Mouse (Mus musculus): Measurements from ENCODE around the gene Atp6v1g2.

Gene Atp6v1g2

GRCm38 (mm10) chr17:35254241-35255098 lies 21.0 kb downstream of the Atp6v1g2 start:
- DNase-seq (ENCODE audit: low read depth, low spot score), result no peak

GRCm38 (mm10) chr17:35255301-35255700 lies 21.8 kb downstream of the Atp6v1g2 start:
- DNase-seq (ENCODE audit: low read depth, low spot score), result no peak

- DNase-seq (ENCODE audit: low read depth, low spot score), result no peak
Measured at GRCm38 (mm10) chr17:35255704-35256103, 22.2 kb downstream of the Atp6v1g2 start.

- no peak for DNase-seq (ENCODE audit: low read depth, low spot score)
Measured at GRCm38 (mm10) chr17:35257378-35257777, 23.9 kb downstream of the Atp6v1g2 start.

GRCm38 (mm10) chr17:35257824-35258491 lies 24.5 kb downstream of the Atp6v1g2 start:
- peak; percentile 84 for DNase-seq (ENCODE audit: low read depth, low spot score)

- no peak for DNase-seq (ENCODE audit: low read depth, low spot score)
Measured at GRCm38 (mm10) chr17:35258492-35259478, 25.3 kb downstream of the Atp6v1g2 start.

GRCm38 (mm10) chr17:35259621-35260020 lies 26.2 kb downstream of the Atp6v1g2 start:
- no peak for DNase-seq (ENCODE audit: low read depth, low spot score)

- DNase-seq (ENCODE audit: low read depth, low spot score), result no peak
Measured at GRCm38 (mm10) chr17:35261651-35262050, 28.2 kb downstream of the Atp6v1g2 start.

- DNase-seq (ENCODE audit: low read depth, low spot score), result peak; percentile 80
Measured at GRCm38 (mm10) chr17:35262664-35263522, 29.4 kb downstream of the Atp6v1g2 start, which contains the start of gene H2-D1. Gene H2-D1, plus strand, starts transcription at chr17:35262730.

- no peak for DNase-seq (ENCODE audit: low read depth, low spot score)
Measured at GRCm38 (mm10) chr17:35263523-35263883, 30.0 kb downstream of the Atp6v1g2 start.

GRCm38 (mm10) chr17:35267399-35268086 lies 34.1 kb downstream of the Atp6v1g2 start:
- no peak for DNase-seq (ENCODE audit: low read depth, low spot score)

- DNase-seq (ENCODE audit: low read depth, low spot score), result no peak
Measured at GRCm38 (mm10) chr17:35269653-35270347, 36.3 kb downstream of the Atp6v1g2 start.

- no peak for DNase-seq (ENCODE audit: low read depth, low spot score)
Measured at GRCm38 (mm10) chr17:35272249-35272648, 38.8 kb downstream of the Atp6v1g2 start.

GRCm38 (mm10) chr17:35274770-35275169 lies 41.3 kb downstream of the Atp6v1g2 start:
- DNase-seq (ENCODE audit: low read depth, low spot score), result peak; percentile 60

GRCm38 (mm10) chr17:35276304-35276864 lies 42.9 kb downstream of the Atp6v1g2 start:
- DNase-seq (ENCODE audit: low read depth, low spot score), result no peak

- DNase-seq (ENCODE audit: low read depth, low spot score), result no peak
Measured at GRCm38 (mm10) chr17:35278049-35278448, 44.6 kb downstream of the Atp6v1g2 start.

GRCm38 (mm10) chr17:35278957-35279688 lies 45.7 kb downstream of the Atp6v1g2 start:
- DNase-seq (ENCODE audit: low read depth, low spot score), result no peak

- no peak for DNase-seq (ENCODE audit: low read depth, low spot score)
Measured at GRCm38 (mm10) chr17:35280276-35280675, 46.8 kb downstream of the Atp6v1g2 start.

All from retina, adult 2 months (tissue).